Mouse (Mus musculus) frontal cortex, postnatal 10 days (tissue): ENCODE data around the gene Gse1.

Experiments used
- DNase-seq, 2 experiments: peaks; one replicate each; pipeline ENCODE4 v3.0.0; 2022; ENCODE audit warnings: low spot score in 2 of 2, mixed read lengths in 1 of 2

Gene Gse1

DNA sequence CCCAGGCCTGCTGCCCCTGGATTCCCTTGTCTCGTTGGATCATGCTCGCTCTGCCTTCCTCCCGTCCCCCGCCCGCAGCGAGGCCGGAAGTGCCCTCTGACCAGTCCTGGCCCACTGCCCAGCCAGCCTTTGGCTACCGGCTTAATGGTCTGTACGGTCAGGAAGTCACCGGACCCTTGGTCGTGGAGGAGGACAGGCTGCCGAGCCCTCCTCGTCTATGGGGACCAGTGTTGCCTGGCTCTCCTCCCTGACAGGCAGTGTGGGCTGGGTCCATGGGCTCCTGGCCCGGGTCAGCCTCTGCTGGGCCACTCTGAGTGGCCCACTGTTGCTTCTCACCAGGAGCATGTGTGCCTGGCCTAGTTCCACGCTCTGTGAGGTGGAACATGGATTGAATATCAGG, 266.6 kb downstream of the Gse1 start:
- peak in 1 of 2 experiments; percentile 62 for DNase-seq

DNA sequence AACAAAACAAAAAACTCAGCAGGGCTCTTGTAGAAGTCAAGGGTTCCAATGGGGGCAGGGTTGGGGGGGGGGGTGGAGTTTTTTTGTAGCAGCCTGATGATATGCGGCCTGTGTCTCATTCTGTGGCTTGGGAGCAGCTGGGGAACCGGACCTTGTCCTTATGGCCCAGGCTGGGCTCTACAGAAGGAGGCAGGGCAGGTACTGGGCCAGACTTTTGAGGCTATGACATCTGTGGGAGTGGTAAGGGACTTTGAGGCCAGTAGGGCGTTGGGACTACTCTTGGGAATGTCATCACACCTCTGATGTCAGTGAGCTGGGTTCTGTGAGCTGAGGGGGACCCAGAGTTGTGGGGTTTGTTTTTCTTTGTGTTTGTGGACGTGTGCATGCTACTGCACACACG, 267.2 kb downstream of the Gse1 start:
- DNase-seq = no peak

DNA sequence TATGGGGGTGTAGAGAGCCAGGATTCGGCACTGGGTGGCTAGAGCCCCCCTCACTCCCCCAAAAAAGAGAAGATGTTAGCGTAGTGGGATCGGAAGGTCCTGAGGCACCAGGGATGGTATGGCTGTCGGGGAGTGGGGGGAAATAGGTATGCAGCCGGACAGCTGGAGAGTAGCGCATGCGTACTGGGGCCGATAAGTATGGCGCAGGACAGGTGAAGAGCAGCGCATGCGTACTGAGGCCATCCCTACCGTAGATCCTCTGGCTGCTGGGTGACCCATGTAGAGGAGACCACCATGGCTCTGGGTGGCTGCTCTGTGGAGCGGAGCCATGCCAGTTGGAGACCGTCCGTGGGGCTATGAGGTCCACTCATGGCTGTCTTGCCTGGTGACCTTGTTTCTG, 268.2 kb downstream of the Gse1 start:
- DNase-seq = no peak

DNA sequence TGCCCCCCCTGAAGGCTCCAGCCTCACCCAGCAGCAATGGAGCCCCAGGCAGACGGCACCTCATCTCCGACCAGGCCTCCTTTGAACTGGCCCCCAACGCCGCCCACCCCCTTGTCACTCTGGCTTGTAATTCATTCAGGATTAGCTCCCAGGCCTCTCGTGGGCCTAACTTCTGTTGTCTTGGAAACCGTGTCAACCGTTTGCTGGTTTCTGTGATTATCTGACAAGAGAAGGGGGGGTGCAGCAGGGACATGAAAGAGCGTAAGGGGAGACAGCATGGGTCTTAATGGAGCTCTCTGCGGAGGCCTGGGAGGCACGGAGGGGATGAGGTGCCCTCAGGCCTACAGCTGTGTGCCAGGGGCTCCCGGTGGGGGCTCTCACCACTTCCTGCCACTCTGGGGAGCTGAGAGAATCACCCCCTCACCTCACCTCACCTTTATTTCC, 269.3 kb downstream of the Gse1 start:
- no peak for DNase-seq

DNA sequence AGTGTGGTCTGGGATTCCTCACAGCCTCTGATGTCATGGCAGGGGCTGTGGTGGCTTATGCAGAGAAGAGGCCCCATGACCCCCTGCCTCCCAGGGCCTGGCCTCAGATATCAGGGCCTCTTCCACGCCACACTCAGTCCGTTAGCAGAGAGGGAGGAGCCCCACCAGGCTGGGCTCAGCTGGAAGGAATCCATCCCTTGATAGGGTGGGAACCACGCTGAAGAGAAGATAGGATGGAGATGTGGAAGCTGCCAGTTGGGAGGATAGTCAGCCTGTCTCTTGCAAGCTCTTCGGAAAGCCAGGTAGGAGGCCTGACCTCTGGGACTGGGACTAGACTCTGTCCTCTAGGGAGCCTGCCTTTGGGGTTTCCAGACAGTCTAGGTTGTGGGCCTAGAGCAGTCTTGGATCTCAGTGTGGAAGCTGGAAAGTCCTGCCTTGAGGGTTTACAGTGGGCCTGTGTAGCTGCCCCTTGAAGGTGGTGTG, 270.1 kb downstream of the Gse1 start:
- DNase-seq = no peak

DNA sequence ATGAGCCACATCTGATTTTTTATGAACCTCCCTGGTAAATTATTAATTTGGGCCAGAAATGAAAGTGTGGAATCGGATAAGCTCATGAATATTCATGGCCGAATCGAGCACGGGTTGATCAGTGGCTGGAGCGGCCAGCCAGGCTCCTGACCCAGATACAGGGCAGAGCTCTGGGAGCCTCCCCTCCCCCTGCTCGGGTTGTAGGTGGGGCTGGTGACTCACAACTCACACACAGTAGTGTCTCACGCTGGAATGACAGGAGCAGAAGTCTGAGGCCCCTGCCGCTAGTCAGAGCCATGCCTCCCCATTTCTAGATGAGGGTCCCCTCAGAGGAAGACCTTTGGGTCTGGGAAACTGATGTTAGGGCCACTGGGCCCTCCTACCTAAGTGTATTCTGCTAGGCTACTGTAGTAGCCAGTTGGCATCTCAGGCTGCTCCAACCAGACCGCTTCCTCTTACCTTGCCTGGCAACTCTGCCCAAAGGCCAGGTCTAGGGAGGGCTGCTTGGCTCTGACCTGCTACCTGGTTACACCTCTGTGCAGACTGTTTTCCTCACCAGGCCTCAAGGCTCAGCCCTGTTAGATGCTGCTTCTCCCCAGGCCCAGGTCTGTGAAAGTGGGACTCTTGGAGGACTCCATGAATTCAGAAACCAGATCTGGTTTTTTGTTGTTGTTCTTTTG, 270.8 kb downstream of the Gse1 start:
- no peak for DNase-seq

DNA sequence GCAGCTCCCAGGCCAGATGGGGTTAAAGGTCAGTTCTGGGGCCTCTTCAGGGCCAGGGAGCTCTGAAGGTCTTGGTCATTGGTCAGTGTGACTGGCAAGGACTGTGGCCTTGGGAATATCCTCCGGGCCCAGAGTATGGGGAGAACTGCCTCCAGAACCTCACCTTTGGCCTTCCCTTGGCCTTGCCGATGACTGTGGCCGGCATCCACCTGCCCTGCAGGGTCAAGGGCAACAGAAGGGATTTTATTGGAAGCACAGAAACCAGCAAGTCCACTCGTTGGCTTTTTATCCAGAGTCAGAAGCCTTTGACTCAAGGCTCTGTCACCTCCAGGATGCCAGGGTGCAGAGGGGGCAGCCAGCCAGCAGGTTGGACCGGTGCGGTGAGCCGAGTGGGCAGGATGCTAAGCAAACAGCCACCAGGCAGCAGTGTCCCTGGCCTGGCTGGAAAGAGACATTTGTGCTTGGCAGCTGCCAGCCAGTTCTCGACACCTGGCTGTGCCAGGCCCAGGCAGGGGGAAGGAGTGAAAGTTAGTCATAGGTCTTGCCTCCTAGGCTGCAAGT, 272.5 kb downstream of the Gse1 start:
- DNase-seq = no peak

DNA sequence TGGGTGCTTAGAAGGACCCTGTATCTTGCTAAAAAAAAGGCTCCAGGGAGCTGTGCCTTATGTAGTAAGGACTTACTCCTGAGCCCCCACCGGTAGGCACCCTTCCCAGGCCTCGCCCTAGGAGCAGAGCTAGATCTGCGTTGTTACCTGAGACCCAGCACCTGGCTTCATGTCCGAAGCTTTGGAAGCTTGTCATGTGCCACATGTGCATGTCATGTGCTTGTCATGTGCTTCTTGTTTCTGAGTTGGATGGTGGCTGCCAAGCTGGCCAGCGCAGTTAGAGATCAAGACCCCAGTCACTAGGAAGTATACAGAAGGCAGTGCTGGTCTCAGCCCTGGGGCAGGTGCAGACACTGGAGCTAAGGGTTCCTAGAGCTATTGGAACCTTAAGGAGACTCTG, 273.2 kb downstream of the Gse1 start:
- DNase-seq = no peak

DNA sequence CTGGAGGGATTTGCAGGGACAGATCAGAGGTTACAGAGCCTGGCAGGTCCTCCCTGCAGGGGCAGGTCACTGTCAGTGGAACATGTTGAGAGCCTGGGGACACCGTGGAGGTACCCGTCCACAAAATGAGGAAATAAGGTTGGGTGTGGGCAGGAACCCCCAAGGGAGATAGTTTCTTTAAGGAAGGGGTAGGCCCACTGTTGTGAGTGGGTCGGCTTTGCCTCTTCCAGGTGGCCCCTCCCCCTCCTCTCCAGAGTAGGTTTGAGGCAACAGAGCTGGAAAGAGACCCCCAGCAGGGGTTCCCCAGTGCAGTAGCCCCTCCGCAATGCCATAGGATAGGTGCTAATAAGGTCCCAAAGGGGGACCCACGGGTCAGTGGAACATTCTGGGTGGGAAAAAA, 274.2 kb downstream of the Gse1 start:
- DNase-seq = no peak

DNA sequence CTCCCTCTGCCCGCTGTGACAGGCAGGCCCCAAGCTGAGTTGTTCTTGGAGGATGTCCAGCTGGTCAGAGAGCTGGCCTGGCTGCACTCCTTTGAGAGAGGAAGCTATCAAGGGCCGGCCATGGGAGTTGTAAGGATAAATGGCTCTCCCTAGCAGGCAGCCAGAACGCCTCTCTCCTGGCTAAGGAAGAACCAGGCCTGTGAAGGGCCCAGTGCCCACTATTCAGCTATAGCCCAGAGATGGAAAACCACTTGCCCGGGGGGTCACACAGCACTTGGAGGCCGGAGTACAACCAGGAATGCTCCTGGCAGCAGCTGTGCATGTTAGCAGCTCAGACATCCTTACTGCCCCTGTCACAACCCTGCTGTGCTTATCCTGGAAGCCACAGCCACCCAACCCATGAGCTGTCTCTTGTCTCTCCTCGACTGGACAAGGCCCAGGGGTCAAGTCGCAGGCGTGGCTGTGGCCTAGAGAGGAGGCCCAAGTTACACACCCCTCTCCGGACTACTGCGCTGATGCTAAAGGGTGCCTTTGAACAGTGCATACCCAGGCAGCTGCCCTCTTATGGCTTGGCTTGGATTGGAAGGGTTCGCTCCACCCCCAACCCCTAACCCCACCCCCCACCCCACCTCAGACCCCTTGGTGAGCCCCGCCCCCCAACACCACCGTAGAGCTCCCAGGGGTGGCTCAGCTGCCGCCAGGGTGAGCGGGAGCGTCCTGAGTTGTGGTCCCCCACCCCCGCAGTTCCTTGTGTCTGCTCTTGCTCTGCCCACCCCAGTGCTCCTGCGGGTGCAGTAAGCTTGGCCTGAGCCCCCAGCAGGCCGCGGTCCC, 276.2 kb downstream of the Gse1 start:
- no peak for DNase-seq

DNA sequence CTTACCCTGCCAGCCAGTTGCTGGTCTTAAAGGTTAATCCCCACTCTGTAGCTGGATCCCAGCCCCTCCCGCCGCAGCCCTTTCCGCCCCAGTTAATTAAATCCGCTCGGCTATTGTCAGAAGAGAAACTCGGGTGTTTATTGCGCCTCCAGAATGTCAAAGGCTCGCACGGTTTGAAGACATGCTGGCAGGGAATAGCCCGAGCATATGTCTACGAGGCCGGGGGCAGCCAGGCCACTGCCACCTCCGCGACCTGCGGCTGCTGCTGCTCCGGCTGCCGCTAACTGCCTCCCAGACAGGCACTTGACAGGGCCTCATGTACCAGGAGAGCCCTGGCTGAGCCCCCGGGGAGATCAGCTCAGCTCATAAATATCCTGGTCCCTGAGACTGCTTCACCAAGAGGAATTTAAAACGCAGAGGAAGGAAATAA, 276.8 kb downstream of the Gse1 start:
- DNase-seq = no peak

DNA sequence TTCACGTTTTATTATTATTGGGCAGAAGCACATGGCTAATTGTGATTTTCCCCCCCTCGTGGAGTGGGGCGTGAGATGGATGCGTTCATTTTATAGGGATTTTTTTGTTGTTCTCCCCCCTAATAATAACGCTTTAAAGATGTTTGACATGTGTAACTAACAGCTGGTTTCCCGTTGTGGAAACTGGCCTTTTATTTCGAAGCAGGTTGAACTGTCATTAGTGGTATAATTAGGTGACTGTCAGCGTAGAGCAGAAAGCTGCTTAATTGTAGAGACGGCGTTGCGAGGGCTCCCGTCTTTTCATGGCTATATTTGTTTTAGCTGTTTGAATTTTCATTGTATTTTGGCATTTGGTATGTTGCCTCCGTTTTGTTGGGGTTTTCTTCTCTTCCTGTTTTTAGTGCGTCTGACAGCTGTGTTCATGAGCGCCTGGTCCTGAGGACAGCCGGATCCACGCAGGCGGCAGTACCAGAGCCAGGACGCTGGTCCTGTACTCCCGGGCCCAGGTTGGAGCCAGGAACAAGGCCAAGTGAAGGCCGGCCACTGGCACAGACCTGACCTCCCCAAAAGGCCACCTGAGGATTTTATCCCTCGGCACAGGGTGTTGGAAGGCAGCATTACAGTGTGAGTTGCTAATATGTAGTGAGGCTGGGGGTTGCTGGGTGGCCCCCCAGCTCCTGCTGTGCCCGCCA, 277.5 kb downstream of the Gse1 start:
- no peak for DNase-seq

DNA sequence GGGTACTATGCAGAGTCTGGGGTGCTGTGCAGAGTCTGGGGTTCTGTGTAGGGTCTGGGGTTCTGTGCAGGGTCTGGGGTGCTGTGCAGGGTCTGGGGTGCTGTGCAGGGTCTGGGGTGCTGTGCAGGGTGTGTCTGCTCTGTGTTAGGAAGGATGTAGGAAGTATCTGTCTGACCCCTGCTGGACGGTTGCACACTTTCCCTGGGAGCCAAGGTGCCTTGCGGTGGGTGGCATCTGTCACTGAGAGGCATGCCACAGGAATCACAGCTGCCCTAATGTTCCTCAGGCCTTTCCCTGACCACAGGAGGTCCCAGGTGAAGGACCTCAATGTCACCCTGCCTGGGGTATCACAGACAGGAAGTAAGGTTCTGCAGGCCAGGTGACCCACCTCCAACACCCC, 278.3 kb downstream of the Gse1 start:
- DNase-seq = no peak

DNA sequence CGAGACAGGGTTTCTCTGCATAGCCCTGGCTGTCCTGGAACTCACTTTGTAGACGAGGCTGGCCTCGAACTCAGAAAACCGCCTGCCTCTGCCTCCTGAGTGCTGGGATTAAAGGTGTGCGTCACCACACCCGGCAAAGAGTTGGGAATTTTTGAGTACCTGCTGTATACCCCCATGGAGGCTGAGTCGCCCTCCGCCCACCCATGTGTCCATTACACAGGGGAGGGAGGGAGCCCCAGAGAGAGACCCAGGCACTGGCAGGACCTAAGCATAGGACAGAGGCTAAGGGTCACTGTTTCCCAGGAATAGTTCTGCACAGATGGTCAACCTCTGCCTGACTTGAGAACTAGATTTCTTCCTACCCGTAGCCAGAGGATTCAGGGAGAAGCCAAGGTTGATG, 279.0 kb downstream of the Gse1 start:
- no peak for DNase-seq

DNA sequence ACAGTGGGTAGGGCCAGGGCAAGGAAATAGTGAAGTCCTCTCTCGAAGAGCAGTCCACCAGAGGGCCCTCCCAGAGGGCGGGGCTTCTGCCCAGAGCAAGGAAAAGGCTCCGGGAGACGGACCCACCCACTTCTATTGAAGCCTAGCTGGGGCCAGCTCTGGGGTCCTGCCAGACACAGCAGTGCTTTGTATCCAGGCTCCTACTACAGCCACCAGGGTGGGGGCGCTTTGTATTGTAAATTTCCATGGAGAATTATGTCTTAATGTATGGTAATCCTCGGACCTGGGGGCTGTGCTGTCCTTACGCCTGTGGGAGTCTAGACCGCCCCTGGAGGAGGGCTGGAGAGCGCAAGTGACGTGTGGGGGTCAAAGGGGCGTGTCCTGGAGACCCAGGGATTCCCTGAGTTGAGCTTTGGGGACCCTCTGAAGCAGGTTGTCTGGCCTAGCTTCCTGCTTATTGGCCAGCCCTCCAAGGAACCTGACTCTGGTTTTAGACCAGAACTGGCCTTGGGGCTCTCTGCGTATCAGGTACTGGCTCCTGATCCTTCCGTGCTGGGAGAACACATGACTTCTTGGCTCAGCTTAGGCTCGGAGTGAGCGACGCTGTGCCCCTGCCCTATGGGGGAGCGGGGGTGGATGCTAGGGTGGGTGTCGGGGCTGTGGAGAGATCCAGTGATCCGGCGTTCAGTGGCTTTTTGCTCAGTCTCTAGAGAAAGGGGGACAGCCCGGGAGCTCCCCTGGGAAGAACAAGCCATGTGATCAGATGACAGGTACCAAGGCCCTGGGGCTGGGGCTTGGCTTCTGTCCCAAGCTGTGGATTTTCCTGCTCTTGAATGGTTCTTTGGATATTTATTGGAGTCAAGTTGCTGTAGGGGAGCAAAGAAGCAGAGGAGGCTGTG, 281.1 kb downstream of the Gse1 start:
- no peak for DNase-seq

DNA sequence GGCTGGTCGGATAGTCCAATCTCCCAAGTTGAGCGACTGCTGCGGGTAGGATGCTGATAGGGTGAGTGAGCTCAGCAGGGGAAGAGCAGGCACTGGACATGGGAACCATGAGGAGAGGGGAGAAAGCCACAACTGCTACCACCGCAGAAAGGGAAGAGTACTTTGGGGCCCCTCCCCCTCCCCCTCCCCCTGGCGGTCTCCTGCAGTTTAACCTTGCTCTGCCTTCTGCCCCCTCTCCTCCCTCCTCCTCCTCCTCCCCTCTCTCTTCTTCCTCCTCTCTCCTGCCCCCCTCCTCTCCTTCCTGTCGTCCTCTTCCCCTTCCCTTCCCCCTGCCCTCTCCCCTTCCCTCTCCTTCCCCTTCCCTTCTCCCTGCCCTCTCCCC, 281.8 kb downstream of the Gse1 start:
- DNase-seq = no peak

DNA sequence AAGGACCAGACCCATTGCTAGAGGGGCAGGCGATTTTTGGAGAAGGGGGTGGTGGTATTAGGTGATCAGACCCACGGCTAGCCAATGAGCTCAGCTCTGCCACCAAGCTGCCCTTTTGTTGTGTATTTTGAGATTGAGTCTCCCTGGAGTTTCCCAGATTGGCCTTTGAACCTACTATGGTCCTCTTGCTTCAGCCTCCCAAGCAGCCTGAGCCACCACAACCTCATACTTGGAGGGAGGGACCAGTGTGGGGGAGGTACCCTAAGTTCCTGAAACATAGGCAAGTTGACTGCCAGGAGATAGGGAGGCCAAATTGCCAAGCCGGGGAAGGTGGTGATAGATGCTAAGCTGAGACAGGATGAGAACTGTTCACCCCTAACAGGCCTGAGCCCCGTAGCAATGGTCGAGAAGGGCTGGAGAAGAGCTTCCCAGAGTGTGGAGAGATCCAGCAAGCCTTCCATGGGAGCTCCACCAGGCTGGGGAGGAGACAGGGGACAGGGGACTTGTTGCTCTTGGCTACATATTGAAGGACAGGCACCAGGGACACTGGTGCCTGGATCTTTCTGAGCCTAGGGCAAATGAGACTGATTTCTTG, 282.7 kb downstream of the Gse1 start:
- DNase-seq = no peak

DNA sequence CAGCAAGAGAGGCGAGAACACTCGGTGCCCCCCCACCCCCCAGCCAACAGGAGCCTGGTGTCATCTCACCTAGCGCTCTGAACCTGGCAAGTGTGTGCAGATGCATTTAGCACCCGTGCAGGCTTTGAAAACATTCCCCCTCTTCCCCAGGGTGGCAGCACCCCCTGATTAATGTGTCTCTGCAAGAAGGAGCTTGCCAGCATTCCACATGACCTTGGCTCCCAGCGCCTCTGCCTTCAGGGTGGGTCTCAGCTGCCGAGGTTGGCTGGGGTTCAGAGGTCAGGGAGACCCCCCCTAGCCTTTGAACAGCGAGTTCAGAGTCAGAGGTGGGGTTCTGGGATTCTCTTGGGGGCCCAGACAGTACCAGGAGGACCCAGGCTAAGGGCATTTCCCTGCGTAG, 283.5 kb downstream of the Gse1 start:
- DNase-seq = no peak

DNA sequence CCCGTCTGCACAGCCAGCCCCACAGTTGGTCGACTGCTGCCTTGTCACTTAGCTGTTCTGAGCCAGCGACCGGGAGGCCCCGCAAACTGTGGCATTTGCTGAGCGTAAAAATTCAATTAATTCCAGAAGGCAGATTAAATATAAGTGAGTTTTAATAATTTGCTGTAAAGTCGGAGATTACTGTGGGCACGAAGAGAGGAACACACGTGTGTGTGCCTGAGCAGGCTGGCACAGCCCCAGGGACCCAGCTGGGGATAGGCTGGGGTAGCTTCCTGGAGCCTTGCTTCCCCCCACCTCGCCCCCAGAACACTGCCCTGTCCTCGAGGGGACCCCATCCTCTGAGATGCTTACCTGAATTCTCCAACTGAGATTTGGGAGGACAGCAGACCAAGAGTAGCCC, 284.1 kb downstream of the Gse1 start:
- no peak for DNase-seq

DNA sequence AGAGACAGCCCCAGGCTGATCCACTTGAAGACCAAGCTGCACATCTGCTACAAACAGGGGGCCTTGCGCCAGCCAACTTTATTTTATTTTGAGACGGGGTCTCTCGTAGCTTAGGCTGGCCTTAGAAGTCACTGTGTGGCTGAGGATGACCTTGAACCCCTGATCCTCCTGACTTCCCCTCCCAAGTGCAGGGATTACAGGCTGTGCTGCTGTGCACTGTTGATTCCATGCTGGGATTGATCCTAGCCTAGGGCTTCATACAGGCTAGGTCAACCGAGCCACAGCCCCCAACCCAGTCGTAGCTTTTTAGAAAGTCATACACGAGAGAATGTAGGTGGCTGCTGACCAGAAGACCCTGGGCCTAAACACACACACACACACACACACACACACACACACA, 284.9 kb downstream of the Gse1 start:
- no peak for DNase-seq
